Mouse (Mus musculus): ENCODE measurements around the gene Stpg2. TPM values are rescaled to one million over a fixed set of nuclear protein-coding genes. Genes with fewer than 3 reads are reported as not detected.

Gene Stpg2
- total and polyA plus RNA-seq, 3 experiments = not detected

GRCm38 (mm10) chr3:139162658-139163057, 42.8 kb upstream of the Stpg2 start:
- H3K4me1 ChIP-seq (ENCODE audit: control insufficient read depth in 1 of 2, insufficient read depth in 2 of 2) = no peaks in the 10 kb centered on the region
- DNase-seq (ENCODE audit: extremely low read depth) = no peak
- in situ Hi-C loops (cut with MboI; ENCODE audit: low pct_ligation_motif_present, low pct_unique_long_range_greater_than_20kb, low sequenced_read_pairs) (no loop called here), dilution Hi-C loops (cut with MboI; ENCODE audit: extremely low pct_ligation_motif_present, extremely low pct_unique_long_range_greater_than_20kb, low sequenced_read_pairs) (no loop called here)
- H3K27ac ChIP-seq (ENCODE audit: insufficient read depth, low read depth) = no peak overlapping the region
- TF ChIP-seq USF1 (IDR thresholded peaks at IDR 0.05; ENCODE audit: low read depth, low read length) = no peak
- no peak for TF ChIP-seq ZC3H11A (IDR thresholded peaks at IDR 0.05; ENCODE audit: low read depth, low read length)
- TF ChIP-seq JUN (IDR thresholded peaks at IDR 0.05; ENCODE audit: insufficient read depth, low read depth, low read length) = no peak
- H3K9ac ChIP-seq (ENCODE audit: insufficient read depth, low read depth) = no peak overlapping the region
- no peak overlapping the region for H3K4me2 ChIP-seq (ENCODE audit: insufficient read depth, low read depth, poor library complexity, severe bottlenecking)
- H3K9me3 ChIP-seq (replicated peaks; ENCODE audit: low read length) = no peaks in the 10 kb centered on the region
- H3K4me3 ChIP-seq (replicated peaks in 1 of 3; ENCODE audit: low read depth in 2 of 3, low read length in 2 of 3, poor library complexity in 1 of 3) = no peak overlapping the region
- no peaks in the 10 kb centered on the region for H3K27me3 ChIP-seq (replicated peaks)
- no peaks in the 10 kb centered on the region for H3K36me3 ChIP-seq (replicated peaks in 1 of 2; ENCODE audit: control insufficient read depth in 1 of 2, insufficient read depth in 1 of 2, low read length in 1 of 2)
- H3K79me2 ChIP-seq (replicated peaks; ENCODE audit: control insufficient read depth, extremely low read depth, insufficient read depth, poor library complexity, severe bottlenecking) = no peaks in the 10 kb centered on the region

GRCm38 (mm10) chr3:139168510-139169269, 36.8 kb upstream of the Stpg2 start:
- Histone ChIP-seq H3K36me3 (replicated peaks in 1 of 2; ENCODE audit: control insufficient read depth in 1 of 2, insufficient read depth in 1 of 2, low read length in 1 of 2) (no peaks in the 10 kb centered on the region), H3K79me2 (replicated peaks; ENCODE audit: control insufficient read depth, extremely low read depth, insufficient read depth, poor library complexity, severe bottlenecking) (no peaks in the 10 kb centered on the region), H3K4me2 (ENCODE audit: insufficient read depth, low read depth, poor library complexity, severe bottlenecking) (no peak overlapping the region), H3K9me3 (replicated peaks; ENCODE audit: low read length) (no peaks in the 10 kb centered on the region), H3K4me1 (ENCODE audit: control insufficient read depth in 1 of 2, insufficient read depth in 2 of 2) (no peaks in the 10 kb centered on the region), H3K4me3 (replicated peaks in 1 of 3; ENCODE audit: low read depth in 2 of 3, low read length in 2 of 3, poor library complexity in 1 of 3) (no peak overlapping the region), H3K27ac (ENCODE audit: insufficient read depth, low read depth) (no peak overlapping the region), H3K27me3 (replicated peaks) (no peaks in the 10 kb centered on the region), H3K9ac (ENCODE audit: insufficient read depth, low read depth) (no peak overlapping the region)
- no peak for TF ChIP-seq TBP (conservative IDR thresholded peaks at IDR 0.05; ENCODE audit: low read depth, low read length)
- no peak for TF ChIP-seq GABPA (IDR thresholded peaks at IDR 0.05; ENCODE audit: insufficient replicate concordance, low read depth, low read length)
- no peak for TF ChIP-seq ETS1 (conservative IDR thresholded peaks at IDR 0.05; ENCODE audit: low read depth, low read length)
- TF ChIP-seq JUND (conservative IDR thresholded peaks at IDR 0.05; ENCODE audit: low read depth, low read length) = no peak
- TF ChIP-seq UBTF (IDR thresholded peaks at IDR 0.05; ENCODE audit: low read depth, low read length) = no peak
- TF ChIP-seq MAX (IDR thresholded peaks at IDR 0.05; ENCODE audit: low read length) = no peak
- TF ChIP-seq IRF4 (IDR thresholded peaks at IDR 0.05; ENCODE audit: low read depth, low read length) = no peak
- TF ChIP-seq HCFC1 (IDR thresholded peaks at IDR 0.05; ENCODE audit: low read depth, low read length) = no peak
- no peak for TF ChIP-seq CTCF (conservative IDR thresholded peaks at IDR 0.05 in 1 of 2, IDR thresholded peaks at IDR 0.05 in 1 of 2; ENCODE audit: low read depth in 2 of 2, low read length in 2 of 2)
- TF ChIP-seq PAX5 (IDR thresholded peaks at IDR 0.05; ENCODE audit: low read length) = no peak
- no peak for TF ChIP-seq KAT2A (IDR thresholded peaks at IDR 0.05; ENCODE audit: insufficient replicate concordance, low read length)
- TF ChIP-seq MAZ (IDR thresholded peaks at IDR 0.05; ENCODE audit: low read depth, low read length) = no peak
- TF ChIP-seq CHD1 (IDR thresholded peaks at IDR 0.05; ENCODE audit: low read depth, low read length) = no peak
- TF ChIP-seq ZMIZ1 (IDR thresholded peaks at IDR 0.05; ENCODE audit: low read depth, low read length) = no peak
- TF ChIP-seq SIN3A (IDR thresholded peaks at IDR 0.05; ENCODE audit: low read length) = no peak
- no peak for TF ChIP-seq TCF12 (IDR thresholded peaks at IDR 0.05; ENCODE audit: low read depth, low read length)
- TF ChIP-seq NRF1 (IDR thresholded peaks at IDR 0.05; ENCODE audit: low read depth, low read length) = no peak
- no peak for TF ChIP-seq JUN (IDR thresholded peaks at IDR 0.05; ENCODE audit: insufficient read depth, low read depth, low read length)
- no peak for TF ChIP-seq USF1 (IDR thresholded peaks at IDR 0.05; ENCODE audit: low read depth, low read length)
- TF ChIP-seq USF2 (conservative IDR thresholded peaks at IDR 0.05; ENCODE audit: low read depth, low read length) = no peak
- no peak for DNase-seq (ENCODE audit: extremely low read depth)
- dilution Hi-C loops (cut with MboI; ENCODE audit: extremely low pct_ligation_motif_present, extremely low pct_unique_long_range_greater_than_20kb, low sequenced_read_pairs) = no loop called here
- in situ Hi-C loops (cut with MboI; ENCODE audit: low pct_ligation_motif_present, low pct_unique_long_range_greater_than_20kb, low sequenced_read_pairs) = no loop called here
